ENCODE assay signal across 14 mouse cellular contexts in the genomic region with DNA sequence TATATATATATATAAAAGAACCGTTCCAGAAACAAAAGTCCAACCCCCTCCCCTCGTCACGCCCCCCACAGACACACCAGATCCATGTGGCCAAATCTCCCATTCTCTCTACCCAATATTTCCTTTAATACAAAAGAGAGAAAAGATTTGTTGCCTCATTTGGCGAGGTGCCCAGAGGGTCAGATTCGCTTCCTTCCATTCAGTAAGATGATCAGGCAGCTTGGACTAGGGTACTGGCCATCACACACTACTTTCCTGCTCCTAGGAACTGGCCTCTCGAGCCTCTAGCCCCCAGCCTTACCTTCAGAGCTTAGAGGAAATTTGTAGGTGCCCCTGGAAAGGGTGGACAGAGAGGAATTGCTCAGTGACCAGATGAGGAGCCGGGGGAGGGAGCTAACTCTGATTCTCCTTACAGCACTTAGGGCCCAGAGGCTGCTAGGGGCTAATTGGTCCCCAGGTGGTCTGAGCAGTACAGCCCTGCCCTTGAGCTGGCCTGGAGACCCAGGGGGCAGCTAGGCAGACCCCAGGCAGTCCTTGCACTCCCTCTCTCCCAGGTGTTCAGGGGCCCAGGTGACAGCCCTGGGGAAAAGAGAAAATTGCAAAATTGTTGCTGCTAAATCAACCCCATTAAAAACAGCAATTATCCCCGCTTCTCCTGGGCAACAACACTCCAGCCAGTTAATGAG.
A peak's percentile ranks its signal among the peaks of the same experiment; 100 is the strongest.
DNase-seq lines count a peak whose midpoint lies in the region; ATAC-seq and TF ChIP-seq lines count a peak whose summit lies in the region.
"Had no signal": no experiment of that assay in that cellular context is flagged by ENCODE, and none has a peak within 500 bp of the region (broad histone marks: within the 10 kb centered on the region; RNA-seq: fewer than 3 reads in every experiment).

No protein-coding gene starts in this region.

- H3K36me3 ChIP-seq in lung, postnatal 0 days (ENCODE audit: insufficient read depth, low read length) = no peaks in the 10 kb centered on the region
- no peaks in the 10 kb centered on the region for H3K36me3 ChIP-seq in embryonic facial prominence, embryonic 15.5 days
- no peaks in the 10 kb centered on the region for H3K36me3 ChIP-seq in limb, embryonic 10.5 days
- H3K36me3 ChIP-seq: limb, embryonic 13.5 days; midbrain, embryonic 12.5 days; neural tube, embryonic 13.5 days had no signal

- WGBS in lung, postnatal 0 days = 35% methylated on average over 8 of the region's 8 CpGs
- 47% methylated on average over 8 of the region's 8 CpGs for WGBS in lung, adult 2 months
- 56% methylated on average over 8 of the region's 8 CpGs for WGBS in embryonic facial prominence, embryonic 15.5 days
- WGBS in limb, embryonic 10.5 days = 65% methylated on average over 8 of the region's 8 CpGs

- TF ChIP-seq CTCF in lung, postnatal 0 days (IDR thresholded peaks at IDR 0.05) = no peak
- TF ChIP-seq CTCF in lung, adult 2 months (IDR thresholded peaks at IDR 0.05; ENCODE audit: insufficient read depth, low read length) = no peak

- no peak overlapping the region for H3K4me3 ChIP-seq in lung, postnatal 0 days (ENCODE audit: low read depth, low read length)
- H3K4me3 ChIP-seq in lung, adult 2 months (replicated peaks; ENCODE audit: extremely low read depth, low read depth, low read length) = no peak overlapping the region
- H3K4me3 ChIP-seq in embryonic facial prominence, embryonic 15.5 days (replicated peaks) = no peak overlapping the region
- no peak overlapping the region for H3K4me3 ChIP-seq in limb, embryonic 10.5 days
- H3K4me3 ChIP-seq: heart, adult 2 months; limb, embryonic 13.5 days; midbrain, embryonic 12.5 days; neural tube, embryonic 13.5 days had no signal

- TF ChIP-seq POLR2A in lung, adult 2 months (IDR thresholded peaks at IDR 0.05; ENCODE audit: borderline replicate concordance, extremely low read depth, low read depth, low read length) = no peak

- H3K4me2 ChIP-seq in lung, postnatal 0 days (replicated peaks; ENCODE audit: low read depth, low read length) = no peak overlapping the region
- H3K4me2 ChIP-seq in embryonic facial prominence, embryonic 15.5 days (replicated peaks) = no peak overlapping the region
- H3K4me2 ChIP-seq: limb, embryonic 13.5 days; midbrain, embryonic 12.5 days; neural tube, embryonic 13.5 days had no signal

- no peak overlapping the region for H3K9ac ChIP-seq in lung, postnatal 0 days (replicated peaks; ENCODE audit: low read depth)
- H3K9ac ChIP-seq in embryonic facial prominence, embryonic 15.5 days = no peak overlapping the region
- H3K9ac ChIP-seq: limb, embryonic 13.5 days; midbrain, embryonic 12.5 days; neural tube, embryonic 13.5 days had no signal

- no peaks in the 10 kb centered on the region for H3K9me3 ChIP-seq in lung, postnatal 0 days (ENCODE audit: low read length)
- no peaks in the 10 kb centered on the region for H3K9me3 ChIP-seq in embryonic facial prominence, embryonic 15.5 days (replicated peaks)
- H3K9me3 ChIP-seq in limb, embryonic 10.5 days (replicated peaks) = no peaks in the 10 kb centered on the region
- H3K9me3 ChIP-seq: limb, embryonic 13.5 days; midbrain, embryonic 12.5 days; neural tube, embryonic 13.5 days had no signal

- DNase-seq in lung, postnatal 0 days (ENCODE audit: low spot score) = peak; percentile 9
- no peak for DNase-seq in lung, adult 2 months
- peak; percentile 58 for DNase-seq in adrenal gland, postnatal 14 days
- DNase-seq in limb, embryonic 10.5 days (ENCODE audit: low spot score) = peak; percentile 41
- no peak for DNase-seq in T-cell, adult 2 months (ENCODE audit: low spot score)
- DNase-seq in adipocyte (ENCODE audit: low spot score) = no peak
- DNase-seq: cerebellum, adult 18-20 months; heart, adult 2 months; thymus, postnatal 14 days had no signal

- ATAC-seq in lung, postnatal 0 days = no peak
- ATAC-seq in embryonic facial prominence, embryonic 15.5 days (ENCODE audit: insufficient number of reproducible peaks, low FRiP score, low TSS enrichment, low read depth) = peak; percentile 80; the same call in 1 of the 2 replicates
- ATAC-seq: Patski had no signal

- no peak overlapping the region for H3K27ac ChIP-seq in lung, postnatal 0 days (ENCODE audit: low read length)
- no peak overlapping the region for H3K27ac ChIP-seq in embryonic facial prominence, embryonic 15.5 days (replicated peaks)
- peak overlapping the region; percentile 63 for H3K27ac ChIP-seq in limb, embryonic 10.5 days
- H3K27ac ChIP-seq: heart, adult 2 months; limb, embryonic 13.5 days; midbrain, embryonic 12.5 days; neural tube, embryonic 13.5 days had no signal

- H3K27me3 ChIP-seq in lung, postnatal 0 days (replicated peaks; ENCODE audit: insufficient read depth, low read length) = no peaks in the 10 kb centered on the region
- no peaks in the 10 kb centered on the region for H3K27me3 ChIP-seq in embryonic facial prominence, embryonic 15.5 days
- peaks cover 15% of the 10 kb centered on the region; the same call in 1 of the 2 replicates for H3K27me3 ChIP-seq in limb, embryonic 10.5 days (ENCODE audit: low read depth, poor library complexity, severe bottlenecking)
- H3K27me3 ChIP-seq: neural tube, embryonic 13.5 days; Patski had no signal

- TF ChIP-seq EP300 in lung, postnatal 0 days (IDR thresholded peaks at IDR 0.05) = no peak

- no peaks in the 10 kb centered on the region for H3K4me1 ChIP-seq in lung, postnatal 0 days (ENCODE audit: insufficient read depth, low read depth, low read length)
- no peaks in the 10 kb centered on the region for H3K4me1 ChIP-seq in lung, adult 2 months (ENCODE audit: control insufficient read depth, insufficient read depth, low read length)
- 0 out of 2 replicates have a peak, but pooled peaks cover 3% of the 10 kb centered on the region for H3K4me1 ChIP-seq in embryonic facial prominence, embryonic 15.5 days
- H3K4me1 ChIP-seq in limb, embryonic 10.5 days = peaks cover 19% of the 10 kb centered on the region

Comparison
In these comparisons a context has a peak if more than half of its experiments do, and no peak if none do; other contexts are left out.
1. DNase-seq: peak in lung, postnatal 0 days (single experiment), adrenal gland, postnatal 14 days (single experiment) and limb, embryonic 10.5 days (single experiment); none in lung, adult 2 months (single experiment), T-cell, adult 2 months (single experiment) and adipocyte (single experiment).